Mouse (Mus musculus) kidney, embryonic 15.5 days (tissue): ENCODE data around the gene Fam76a. TPM values are rescaled to one million over a fixed set of nuclear protein-coding genes. Genes with fewer than 3 reads are reported as not detected.
"Not testable (repeated sequence)": the region's sequence is repeated elsewhere in the genome, so short reads cannot be mapped to it uniquely, and the experiment has no call there.

Experiments
- ATAC-seq: fragments of 200-750 bp; cut with Nextera tagmentation; replicated peaks from 2 replicates; pipeline ENCODE4 v1.8.0; 2017; ENCODE audit warnings: moderate TSS enrichment; ENCODE audit not compliant: low FRiP score
- H3K27ac ChIP-seq: fragments of 300-500 bp; sonication (generic); 2 replicates; pipeline ENCODE4 v1.5.1; 2015; ENCODE audit warnings: mild to moderate bottlenecking, inconsistent platforms
- H3K27me3 ChIP-seq: fragments of 300-500 bp; sonication (generic); 2 replicates; pipeline ENCODE4 v1.6.1; 2015; ENCODE audit warnings: inconsistent platforms
- H3K36me3 ChIP-seq: fragments of 300-500 bp; sonication (generic); 2 replicates; pipeline ENCODE4 v1.6.1; 2015; ENCODE audit warnings: inconsistent platforms
- H3K4me1 ChIP-seq: fragments of 300-500 bp; sonication (generic); 2 replicates; pipeline ENCODE4 v1.6.1; 2015; ENCODE audit warnings: inconsistent platforms
- H3K4me2 ChIP-seq: fragments of 300-500 bp; sonication (generic); 2 replicates; pipeline ENCODE4 v1.6.1; 2015; ENCODE audit warnings: moderate library complexity, mild to moderate bottlenecking, inconsistent platforms
- H3K4me3 ChIP-seq: fragments of 300-500 bp; sonication (generic); replicated peaks from 2 replicates; pipeline ENCODE4 v1.5.1; 2015; ENCODE audit warnings: mild to moderate bottlenecking, inconsistent platforms
- H3K9ac ChIP-seq: fragments of 300-500 bp; sonication (generic); 2 replicates; pipeline ENCODE4 v1.6.1; 2015; ENCODE audit warnings: mild to moderate bottlenecking, inconsistent platforms
- H3K9me3 ChIP-seq: fragments of 300-500 bp; sonication (generic); replicated peaks from 2 replicates; pipeline ENCODE4 v1.6.1; 2016; ENCODE audit warnings: inconsistent platforms
- WGBS: fragments of 180-500 bp; shearing (Covaris S2); methylation state at CpG from one replicate; pipeline ENCODE4 v1.1.7; 2015; ENCODE audit warnings: mixed read lengths; 5-methylcytosine and 5-hydroxymethylcytosine counted together
- polyA plus RNA-seq: library from polyadenylated mRNA; unstranded; fragments of >200 nt; fragmentation: Nextera tagmentation; extraction: Ambion mirVana; gene quantifications from 2 replicates; pipeline ENCODE4 v1.2.1, GENCODE M21; 2015

The Fam76a gene
- polyA plus RNA-seq, 1 experiment from 2014 or later, result 35.8 TPM

DNA sequence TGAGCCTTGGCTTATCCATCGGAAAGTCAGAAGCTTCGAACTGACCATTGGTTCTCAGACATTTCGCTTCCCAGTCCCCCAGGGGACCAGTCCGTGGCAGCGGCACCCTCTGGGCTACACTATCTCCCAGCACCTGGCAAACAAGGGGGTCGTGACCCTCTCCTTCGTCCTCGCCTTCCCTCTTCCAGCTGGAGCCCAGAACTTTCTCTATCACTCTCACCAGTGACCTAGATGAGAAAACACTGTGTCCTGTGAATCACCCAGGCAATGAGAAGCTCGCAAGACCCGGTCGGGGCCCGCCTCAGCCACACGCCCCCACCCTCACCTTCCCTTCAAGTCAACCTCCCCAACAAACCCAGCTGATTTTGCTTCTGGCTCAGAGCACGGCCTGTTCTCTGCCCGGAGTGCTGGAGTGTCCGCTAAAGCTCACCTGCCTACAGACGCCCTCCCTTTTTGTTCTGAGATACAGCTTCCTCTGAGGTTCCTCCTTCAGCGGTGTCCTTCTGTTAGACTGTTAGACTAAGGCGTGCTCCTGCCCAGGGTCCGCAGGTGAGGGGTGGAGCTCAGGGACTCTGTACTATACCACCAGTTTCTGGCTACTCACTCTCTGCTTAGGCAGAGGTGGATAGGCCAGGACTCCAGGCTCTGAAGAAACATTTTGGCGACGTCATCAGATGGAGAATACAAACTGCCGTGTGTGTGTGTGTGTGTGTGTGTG is 18.8 kb upstream of the Fam76a start:
- WGBS, result 57% methylated on average over 23 of the region's 23 CpGs
- Histone ChIP-seq H3K4me1 (peaks cover 29% of the 10 kb centered on the region), H3K4me2 (no peak overlapping the region), H3K4me3 (no peak overlapping the region), H3K9me3 (no peaks in the 10 kb centered on the region), H3K27ac (no peak overlapping the region), H3K36me3 (no peaks in the 10 kb centered on the region), H3K9ac (no peak overlapping the region), H3K27me3 (0 out of 2 replicates have a peak, but pooled peaks cover 7% of the 10 kb centered on the region)
- ATAC-seq, result no peak

DNA sequence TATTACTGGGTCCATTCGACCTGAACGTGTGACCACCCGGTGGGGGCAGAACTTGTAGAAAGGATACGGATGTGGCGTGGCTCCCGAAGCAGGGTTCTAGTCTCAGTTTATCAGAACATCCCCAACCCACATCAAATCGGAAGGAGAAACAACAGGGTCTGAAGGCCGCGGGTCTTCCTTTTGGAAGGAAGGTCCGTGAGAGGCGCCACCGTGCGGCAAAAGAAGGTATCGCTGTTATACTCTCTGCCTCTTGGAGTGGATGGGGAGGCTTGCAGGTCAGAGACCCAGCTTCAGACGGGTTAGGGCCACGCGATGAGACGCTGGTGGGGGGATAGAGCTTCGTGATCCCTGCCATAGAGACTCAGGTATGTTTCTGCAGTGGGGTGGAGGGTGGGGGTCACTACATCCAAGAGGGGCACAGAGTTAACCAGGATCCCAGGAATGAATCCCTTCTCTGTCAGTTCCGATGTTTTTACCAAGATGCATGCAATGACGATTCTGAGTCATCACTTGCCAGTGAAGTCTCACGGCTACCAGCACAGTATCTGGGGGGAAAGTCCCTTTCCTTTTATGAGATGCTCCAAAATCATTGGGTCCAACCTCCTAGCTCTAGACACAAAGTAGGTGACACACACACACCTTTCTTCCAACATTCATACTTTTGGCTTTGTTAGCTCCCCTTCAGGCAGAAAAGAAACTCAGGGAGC is 17.2 kb upstream of the Fam76a start:
- 23% methylated on average over 22 of the region's 22 CpGs for WGBS
- no peaks in the 10 kb centered on the region for H3K9me3 ChIP-seq
- H3K27ac ChIP-seq, result no peak overlapping the region
- 0 out of 2 replicates have a peak, but pooled peaks cover 7% of the 10 kb centered on the region for H3K27me3 ChIP-seq
- no peak for ATAC-seq
- H3K4me2 ChIP-seq, result peak overlapping the region; percentile 44; the same call in 1 of the 2 replicates
- peaks cover 21% of the 10 kb centered on the region for H3K4me1 ChIP-seq
- H3K4me3 ChIP-seq, result no peak overlapping the region
- no peak overlapping the region for H3K9ac ChIP-seq
- H3K36me3 ChIP-seq, result no peaks in the 10 kb centered on the region

DNA sequence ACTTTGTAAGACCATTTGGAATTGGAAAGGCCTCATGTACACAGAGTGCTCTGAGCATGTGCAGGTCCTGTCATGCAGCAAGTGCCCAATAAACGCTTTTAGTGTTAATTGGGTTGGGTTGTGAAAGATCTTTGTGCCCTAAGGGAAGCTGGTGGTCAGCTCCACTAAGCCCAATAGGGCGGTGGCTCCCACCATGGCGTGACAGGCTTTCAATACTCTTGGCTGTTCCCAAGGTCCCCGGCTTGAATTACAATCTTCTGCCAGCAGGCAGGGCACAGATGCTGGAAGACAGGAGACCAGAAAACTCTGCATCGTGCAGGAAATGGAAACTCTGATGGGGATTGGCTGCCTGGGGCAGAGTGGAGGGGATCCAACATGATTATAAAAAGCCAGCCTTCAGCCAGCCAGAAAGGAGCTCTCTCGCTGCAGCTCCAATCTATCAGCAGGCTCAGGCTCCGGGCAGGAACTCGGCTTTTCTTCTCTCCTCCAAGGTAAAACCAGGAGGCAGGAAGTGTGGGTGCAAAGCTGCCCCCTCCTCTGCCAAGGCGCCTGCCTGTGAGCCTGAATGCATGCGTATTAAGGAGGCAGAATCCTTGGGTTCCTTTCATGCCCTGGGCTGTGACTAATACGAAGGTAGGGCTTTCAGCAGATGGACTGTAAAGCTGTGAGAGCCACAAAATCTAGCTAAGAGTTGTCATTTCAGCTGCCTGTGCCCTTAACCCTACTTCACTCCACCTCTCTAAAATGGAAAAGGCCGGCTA is 16.0 kb upstream of the Fam76a start:
- H3K4me2 ChIP-seq, result peak overlapping the region; percentile 27
- H3K4me1 ChIP-seq, result peaks cover 23% of the 10 kb centered on the region
- ATAC-seq, result 0 out of 2 replicates have a peak, but pooled peaks have one; percentile 27
- H3K27ac ChIP-seq, result peak overlapping the region; percentile 74
- no peaks in the 10 kb centered on the region for H3K36me3 ChIP-seq
- 34% methylated on average over 12 of the region's 12 CpGs for WGBS
- 0 out of 2 replicates have a peak, but pooled peaks cover 7% of the 10 kb centered on the region for H3K27me3 ChIP-seq
- H3K9me3 ChIP-seq, result no peaks in the 10 kb centered on the region
- H3K4me3 ChIP-seq, result no peak overlapping the region
- 0 out of 2 replicates have a peak overlapping the region, but pooled peaks have one; percentile 5 for H3K9ac ChIP-seq

DNA sequence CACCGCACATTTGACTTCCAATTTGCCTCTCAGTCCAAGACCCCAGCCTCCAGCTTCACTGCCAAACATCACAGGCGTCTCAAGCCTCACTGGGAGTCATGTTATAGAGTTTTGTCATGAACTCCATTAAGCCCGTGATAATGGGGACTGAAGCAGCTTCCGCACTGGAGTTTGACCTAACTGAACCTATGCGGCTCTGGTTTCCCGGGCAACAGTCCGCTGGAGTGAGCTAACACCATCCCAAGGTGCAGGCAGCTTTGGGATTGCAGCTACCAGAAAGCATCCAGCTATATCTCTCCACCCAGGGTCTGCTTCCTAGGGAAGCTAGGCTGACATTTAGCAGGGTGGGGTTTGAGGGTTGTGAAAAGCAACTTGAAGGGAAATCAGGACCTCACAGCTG is 12.3 kb upstream of the Fam76a start:
- Histone ChIP-seq H3K4me3 (no peak overlapping the region), H3K36me3 (no peaks in the 10 kb centered on the region), H3K9ac (no peak overlapping the region), H3K27me3 (0 out of 2 replicates have a peak, but pooled peaks cover 4% of the 10 kb centered on the region), H3K4me1 (peaks cover 17% of the 10 kb centered on the region), H3K4me2 (no peak overlapping the region), H3K27ac (no peak overlapping the region), H3K9me3 (no peaks in the 10 kb centered on the region)
- ATAC-seq, result no peak
- WGBS, result 20% methylated on average over 7 of the region's 7 CpGs

DNA sequence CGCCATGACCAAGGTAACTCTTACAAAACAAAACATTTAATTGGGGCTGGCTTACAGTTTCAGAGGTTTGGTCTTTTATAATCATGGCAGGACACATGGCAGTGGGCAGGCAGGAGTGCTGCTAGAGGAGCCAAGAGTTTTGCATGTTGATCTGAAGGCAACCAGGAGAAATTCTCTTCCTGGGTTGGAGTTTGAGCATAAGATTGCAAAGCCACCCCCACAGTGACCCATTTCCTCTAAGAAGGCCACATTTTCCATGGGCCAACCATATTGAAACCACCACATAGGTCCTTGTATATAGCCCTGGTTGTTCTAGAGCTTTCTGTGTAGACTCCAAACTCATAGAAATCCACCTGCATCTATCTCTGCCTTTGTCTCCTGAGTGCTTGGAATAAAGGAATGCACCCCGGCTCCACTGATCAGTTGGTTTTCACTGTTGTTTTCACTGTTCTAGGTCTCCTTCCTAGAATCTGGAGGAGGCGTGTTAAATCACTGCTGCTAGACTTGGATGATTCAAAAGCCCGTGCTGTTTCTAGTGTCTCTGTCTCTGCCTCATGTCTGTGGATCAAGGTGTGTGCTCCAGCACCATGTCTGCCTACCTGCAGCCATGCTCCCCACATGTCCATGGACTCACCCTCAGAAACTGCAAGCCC is 10.5 kb upstream of the Fam76a start:
- Histone ChIP-seq H3K27ac (no peak overlapping the region), H3K27me3 (0 out of 2 replicates have a peak, but pooled peaks cover 4% of the 10 kb centered on the region), H3K4me3 (no peak overlapping the region), H3K9me3 (no peaks in the 10 kb centered on the region), H3K9ac (no peak overlapping the region), H3K4me2 (no peak overlapping the region), H3K4me1 (peaks cover 6% of the 10 kb centered on the region; the same call in 1 of the 2 replicates), H3K36me3 (no peaks in the 10 kb centered on the region)
- 78% methylated on average over 4 of the region's 4 CpGs for WGBS
- ATAC-seq, result no peak

DNA sequence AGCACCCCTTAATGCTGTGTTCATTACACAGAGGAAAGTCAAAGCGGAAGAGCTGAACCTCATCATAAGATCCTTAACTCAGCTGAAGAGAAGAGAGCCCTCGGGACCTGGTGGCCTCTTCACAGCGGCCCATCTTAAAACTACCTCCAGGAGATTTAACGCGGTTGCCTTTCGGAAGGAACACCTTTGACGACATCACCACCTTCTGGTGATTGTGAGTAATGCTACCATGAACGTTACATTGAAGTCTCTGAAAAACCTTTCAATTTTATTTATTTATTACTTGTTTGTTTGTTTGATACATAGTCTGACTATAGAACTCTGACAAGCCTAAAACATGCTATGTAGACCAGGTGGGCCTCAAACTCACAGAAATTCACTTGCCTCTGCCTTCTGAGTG is 8.4 kb upstream of the Fam76a start:
- WGBS, result 13% methylated on average over 8 of the region's 8 CpGs
- H3K27ac ChIP-seq, result no peak overlapping the region
- H3K36me3 ChIP-seq, result no peaks in the 10 kb centered on the region
- no peak overlapping the region for H3K4me2 ChIP-seq
- H3K27me3 ChIP-seq, result 0 out of 2 replicates have a peak, but pooled peaks cover 4% of the 10 kb centered on the region
- H3K4me1 ChIP-seq, result peaks cover 6% of the 10 kb centered on the region; the same call in 1 of the 2 replicates
- no peak for ATAC-seq
- no peak overlapping the region for H3K9ac ChIP-seq
- H3K4me3 ChIP-seq, result no peak overlapping the region
- no peaks in the 10 kb centered on the region for H3K9me3 ChIP-seq

DNA sequence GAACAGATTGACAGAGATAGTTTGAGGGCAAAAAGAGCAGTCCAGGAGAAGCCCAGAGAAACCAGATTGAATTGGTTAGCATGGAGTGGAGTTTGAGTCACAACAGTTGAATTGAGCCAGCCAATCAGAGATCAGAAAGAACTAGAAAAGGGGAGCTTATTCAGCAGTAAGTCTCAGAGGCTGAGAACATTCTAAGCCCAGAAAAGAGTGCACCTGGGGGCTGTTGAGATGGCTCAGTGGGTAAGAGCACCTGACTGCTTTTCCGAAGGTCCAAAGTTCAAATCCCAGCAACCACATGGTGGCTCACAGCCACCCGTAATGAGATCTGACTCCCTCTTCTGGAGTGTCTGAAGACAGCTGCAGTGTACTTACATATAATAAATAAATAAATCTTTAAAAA is 4.2 kb upstream of the Fam76a start:
- not testable (repeated sequence) for H3K36me3 ChIP-seq, H3K9ac ChIP-seq, H3K4me2 ChIP-seq, ATAC-seq, H3K9me3 ChIP-seq, H3K27ac ChIP-seq, H3K27me3 ChIP-seq, H3K4me3 ChIP-seq
- WGBS, result 78% methylated on average over 2 of the region's 2 CpGs
- H3K4me1 ChIP-seq, result peaks cover 11% of the 10 kb centered on the region

DNA sequence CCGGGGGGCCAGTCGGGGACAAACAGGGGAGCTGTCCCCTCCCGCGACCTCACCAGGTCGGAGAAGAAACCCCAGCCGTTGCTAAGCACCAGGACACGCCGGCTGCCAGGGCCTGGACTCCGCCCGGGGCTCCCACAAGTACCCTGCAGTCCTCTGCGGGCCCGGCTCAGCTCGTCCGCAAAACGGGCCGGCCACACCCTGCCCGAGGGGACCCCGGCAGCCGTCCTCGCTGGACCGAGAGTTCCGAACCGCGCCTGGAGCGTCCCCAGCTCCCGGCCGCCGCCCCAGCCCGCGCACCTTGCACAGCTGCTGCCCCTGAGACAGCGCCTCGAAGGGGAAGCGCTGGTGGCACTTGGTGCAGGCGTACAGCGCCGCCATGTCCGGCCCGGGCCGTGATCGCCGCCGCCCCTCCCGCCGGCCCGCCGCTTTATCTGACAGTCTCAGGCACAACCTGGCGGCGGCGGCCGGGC is 262 bp downstream of the Fam76a start:
- peaks cover 16% of the 10 kb centered on the region for H3K4me1 ChIP-seq
- H3K4me2 ChIP-seq, result peak overlapping the region; percentile 80
- peak overlapping the region; percentile 97 for H3K4me3 ChIP-seq
- H3K27ac ChIP-seq, result peak overlapping the region; percentile 85
- H3K36me3 ChIP-seq, result peaks cover 29% of the 10 kb centered on the region
- H3K9me3 ChIP-seq, result no peaks in the 10 kb centered on the region
- under 1% methylated on average over 47 of the region's 50 CpGs for WGBS
- peak; percentile 55 for ATAC-seq
- H3K9ac ChIP-seq, result peak overlapping the region; percentile 88
- no peaks in the 10 kb centered on the region for H3K27me3 ChIP-seq

DNA sequence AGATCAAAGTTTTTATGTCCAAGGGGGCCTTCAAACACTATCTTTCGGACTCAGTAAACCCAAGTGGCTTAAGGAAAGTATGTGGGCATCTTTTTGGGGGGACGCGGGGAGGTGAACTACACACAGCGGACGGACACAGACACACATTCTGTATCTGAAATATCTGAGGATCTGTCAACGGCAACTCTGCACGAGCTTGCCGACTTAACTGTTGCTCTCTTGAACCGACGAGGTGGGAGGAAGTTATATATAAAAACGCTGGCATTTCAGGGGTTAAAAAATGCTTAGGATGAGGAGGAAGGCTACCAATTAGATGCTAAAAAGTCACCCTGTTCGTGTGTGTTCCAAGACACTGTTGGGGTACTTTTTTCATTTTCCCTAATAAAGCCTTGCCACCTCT is 870 bp downstream of the Fam76a start:
- Histone ChIP-seq H3K9ac (peak overlapping the region; percentile 88), H3K36me3 (peaks cover 34% of the 10 kb centered on the region), H3K27ac (no peak overlapping the region), H3K4me2 (peak overlapping the region; percentile 80), H3K4me3 (peak overlapping the region; percentile 97), H3K27me3 (no peaks in the 10 kb centered on the region), H3K4me1 (peaks cover 16% of the 10 kb centered on the region), H3K9me3 (no peaks in the 10 kb centered on the region)
- ATAC-seq, result no peak
- 37% methylated on average over 12 of the region's 12 CpGs for WGBS

DNA sequence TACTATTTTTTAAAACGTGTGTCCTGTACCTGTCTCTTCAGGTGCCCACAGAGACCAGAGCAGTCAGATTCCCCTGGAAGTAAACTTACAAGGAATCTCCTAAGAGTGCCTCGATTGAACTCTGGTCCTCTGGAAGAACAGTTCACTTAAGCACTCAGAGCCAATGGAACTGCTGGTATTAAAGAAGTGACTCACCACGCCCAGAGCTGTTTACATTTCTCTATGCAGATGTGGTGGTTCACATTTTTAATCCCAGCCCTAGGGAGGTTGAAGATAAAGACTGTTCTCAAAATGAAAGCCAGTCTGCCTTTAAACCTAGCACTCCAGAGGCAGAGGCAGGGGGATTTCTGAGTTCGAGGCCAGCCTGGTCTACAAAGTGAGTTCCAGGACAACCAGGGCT is 2.2 kb downstream of the Fam76a start:
- H3K4me3 ChIP-seq, result no peak overlapping the region
- H3K27me3 ChIP-seq, result no peaks in the 10 kb centered on the region
- peaks cover 16% of the 10 kb centered on the region for H3K4me1 ChIP-seq
- peaks cover 47% of the 10 kb centered on the region for H3K36me3 ChIP-seq
- H3K9me3 ChIP-seq, result no peaks in the 10 kb centered on the region
- H3K4me2 ChIP-seq, result no peak overlapping the region
- no peak for ATAC-seq
- 87% methylated on average over 4 of the region's 4 CpGs for WGBS
- H3K9ac ChIP-seq, result no peak overlapping the region
- H3K27ac ChIP-seq, result no peak overlapping the region

DNA sequence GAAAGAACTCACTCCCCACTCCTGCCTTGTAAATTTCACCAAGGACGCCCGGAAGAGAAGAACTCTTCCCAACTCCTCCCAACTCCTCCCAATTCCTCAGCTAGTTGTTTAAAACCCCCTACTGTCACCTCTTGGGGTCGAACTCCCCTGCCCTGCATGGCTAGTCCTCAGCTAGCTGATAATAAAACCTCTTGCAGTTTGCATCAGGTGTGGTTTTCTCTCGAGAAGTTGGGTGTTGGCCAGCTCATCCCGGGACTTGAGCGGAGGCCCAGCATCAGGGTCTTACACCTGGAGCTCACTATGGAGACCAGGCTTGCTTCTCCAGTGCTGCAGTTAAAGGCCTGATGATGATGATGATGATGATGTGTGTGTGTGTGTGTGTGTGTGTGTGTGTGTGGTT is 3.9 kb downstream of the Fam76a start:
- not testable (repeated sequence) for ATAC-seq, H3K4me2 ChIP-seq, H3K9me3 ChIP-seq, H3K27me3 ChIP-seq, H3K9ac ChIP-seq, H3K4me3 ChIP-seq, H3K27ac ChIP-seq
- Histone ChIP-seq H3K4me1 (peaks cover 14% of the 10 kb centered on the region), H3K36me3 (peaks cover 63% of the 10 kb centered on the region)
- WGBS, result 78% methylated on average over 6 of the region's 6 CpGs
